Mouse (Mus musculus) liver, embryonic 11.5 days (tissue): Measurements from ENCODE around the gene Il27ra. TPM values are rescaled to one million over a fixed set of nuclear protein-coding genes. Genes with fewer than 3 reads are reported as not detected.
A peak's percentile ranks its signal among the peaks of the same experiment; 100 is the strongest.

Experiments
- ATAC-seq: fragments of 200-750 bp; cut with Nextera tagmentation; replicated peaks from 2 replicates; pipeline ENCODE4 v1.8.0; 2017; ENCODE audit warnings: moderate number of reproducible peaks, mild to moderate bottlenecking, moderate TSS enrichment, moderate library complexity; ENCODE audit not compliant: low FRiP score
- DNase-seq: peaks from one replicate; pipeline ENCODE4 v3.0.0-alpha.2; 2017; ENCODE audit warnings: low spot score
- H3K27ac ChIP-seq: fragments of 300-500 bp; sonication (generic); 2 replicates; pipeline ENCODE4 v1.5.1; 2014; ENCODE audit warnings: mild to moderate bottlenecking, low read depth, low read length, control low read depth
- H3K27me3 ChIP-seq: fragments of 300-500 bp; sonication (generic); replicated peaks from 2 replicates; pipeline ENCODE4 v1.6.1; 2014; ENCODE audit warnings: low read length, mixed read lengths; ENCODE audit not compliant: control insufficient read depth, insufficient read depth
- H3K36me3 ChIP-seq: fragments of 300-500 bp; sonication (generic); 2 replicates; pipeline ENCODE4 v1.6.1; 2014; ENCODE audit warnings: mild to moderate bottlenecking, low read length, moderate library complexity, mixed read lengths; ENCODE audit not compliant: control insufficient read depth, insufficient read depth
- H3K4me1 ChIP-seq: fragments of 300-500 bp; sonication (generic); replicated peaks from 2 replicates; pipeline ENCODE4 v1.6.1; 2014; ENCODE audit warnings: low read length, mixed read lengths; ENCODE audit not compliant: control insufficient read depth, insufficient read depth
- H3K4me2 ChIP-seq: fragments of 300-500 bp; sonication (generic); 2 replicates; pipeline ENCODE4 v1.6.1; 2014; ENCODE audit warnings: mild to moderate bottlenecking, control low read depth, moderate library complexity
- H3K4me3 ChIP-seq: fragments of 300-500 bp; sonication (generic); 2 replicates; pipeline ENCODE4 v1.5.1; 2014; ENCODE audit warnings: low read depth, low read length, control low read depth
- H3K9ac ChIP-seq: fragments of 300-500 bp; sonication (generic); 2 replicates; pipeline ENCODE4 v1.6.1; 2014; ENCODE audit warnings: low read depth, low read length, control low read depth
- H3K9me3 ChIP-seq: fragments of 300-500 bp; sonication (generic); 2 replicates; pipeline ENCODE4 v1.6.1; 2016; ENCODE audit warnings: low read length, inconsistent platforms, mixed read lengths; ENCODE audit not compliant: control insufficient read depth
- WGBS: fragments of 180-500 bp; shearing (Covaris S2); extraction: QIAGEN DNeasy Blood & Tissue Kit; methylation state at CpG from one replicate; pipeline ENCODE4 v1.1.7; 2014; 5-methylcytosine and 5-hydroxymethylcytosine counted together
- polyA plus RNA-seq: library from polyadenylated mRNA; unstranded; fragments of >200 nt; fragmentation: Nextera tagmentation; extraction: Ambion mirVana; gene quantifications from 2 replicates; pipeline ENCODE4 v1.2.1, GENCODE M21; 2014

Gene Il27ra
- polyA plus RNA-seq, 1 experiment from 2014 or later, result 3.1 TPM

DNA sequence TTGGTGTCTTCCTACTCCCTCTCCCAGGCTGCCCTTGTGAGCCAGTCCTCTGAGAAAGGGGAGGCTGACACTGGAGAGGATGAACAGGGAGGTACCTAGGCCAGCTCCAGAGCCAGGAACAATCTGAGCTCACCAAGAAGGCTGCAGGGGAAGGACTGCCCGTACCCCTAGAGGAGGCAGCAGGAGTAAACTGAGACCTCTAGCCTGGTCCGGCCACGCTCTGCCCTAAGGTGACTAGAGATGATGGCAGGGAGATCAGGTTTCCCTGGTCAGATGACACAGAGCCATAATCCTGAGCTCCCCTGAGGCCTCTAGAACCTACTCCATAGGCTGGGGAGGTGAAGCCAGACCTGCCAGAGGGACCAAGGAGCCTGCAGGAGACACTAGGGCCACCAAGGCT, 34.5 kb upstream of the Il27ra start:
- Histone ChIP-seq H3K9me3 (no peaks in the 10 kb centered on the region), H3K36me3 (0 out of 2 replicates have a peak, but pooled peaks cover 4% of the 10 kb centered on the region), H3K9ac (no peak overlapping the region), H3K27me3 (no peaks in the 10 kb centered on the region), H3K4me2 (no peak overlapping the region), H3K4me1 (no peaks in the 10 kb centered on the region; the same call in 1 of the 2 replicates), H3K4me3 (no peak overlapping the region), H3K27ac (no peak overlapping the region)
- no peak for ATAC-seq
- no peak for DNase-seq
- 78% methylated on average over 3 of the region's 3 CpGs for WGBS

DNA sequence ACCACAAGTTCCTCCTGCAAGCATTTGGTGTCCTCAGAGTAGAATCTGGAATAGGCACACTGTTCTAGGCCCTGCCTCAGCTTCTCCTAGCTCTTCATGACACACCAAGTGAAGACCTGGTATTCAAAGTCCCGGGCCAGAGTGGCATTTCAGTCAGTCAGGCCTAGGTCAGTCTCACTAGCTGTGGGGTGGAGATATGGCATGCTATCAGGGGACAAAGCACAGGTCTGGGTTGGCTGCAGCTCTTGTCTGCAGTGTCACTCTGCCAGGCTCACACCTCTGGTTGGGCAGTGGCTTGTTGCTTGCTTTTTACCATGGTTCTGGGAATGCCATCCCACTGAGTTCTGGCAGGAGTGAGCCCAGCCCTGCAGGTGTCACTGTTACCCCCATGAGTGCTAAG, 34.0 kb upstream of the Il27ra start:
- 0 out of 2 replicates have a peak, but pooled peaks cover 4% of the 10 kb centered on the region for H3K36me3 ChIP-seq
- WGBS, result 71% methylated on average over 1 of the region's 1 CpGs
- DNase-seq (no peak), ATAC-seq (no peak)
- H3K9me3 ChIP-seq, result no peaks in the 10 kb centered on the region
- H3K4me3 ChIP-seq, result no peak overlapping the region
- no peak overlapping the region for H3K4me2 ChIP-seq
- no peak overlapping the region for H3K27ac ChIP-seq
- H3K4me1 ChIP-seq, result no peaks in the 10 kb centered on the region; the same call in 1 of the 2 replicates
- H3K9ac ChIP-seq, result no peak overlapping the region
- no peaks in the 10 kb centered on the region for H3K27me3 ChIP-seq

DNA sequence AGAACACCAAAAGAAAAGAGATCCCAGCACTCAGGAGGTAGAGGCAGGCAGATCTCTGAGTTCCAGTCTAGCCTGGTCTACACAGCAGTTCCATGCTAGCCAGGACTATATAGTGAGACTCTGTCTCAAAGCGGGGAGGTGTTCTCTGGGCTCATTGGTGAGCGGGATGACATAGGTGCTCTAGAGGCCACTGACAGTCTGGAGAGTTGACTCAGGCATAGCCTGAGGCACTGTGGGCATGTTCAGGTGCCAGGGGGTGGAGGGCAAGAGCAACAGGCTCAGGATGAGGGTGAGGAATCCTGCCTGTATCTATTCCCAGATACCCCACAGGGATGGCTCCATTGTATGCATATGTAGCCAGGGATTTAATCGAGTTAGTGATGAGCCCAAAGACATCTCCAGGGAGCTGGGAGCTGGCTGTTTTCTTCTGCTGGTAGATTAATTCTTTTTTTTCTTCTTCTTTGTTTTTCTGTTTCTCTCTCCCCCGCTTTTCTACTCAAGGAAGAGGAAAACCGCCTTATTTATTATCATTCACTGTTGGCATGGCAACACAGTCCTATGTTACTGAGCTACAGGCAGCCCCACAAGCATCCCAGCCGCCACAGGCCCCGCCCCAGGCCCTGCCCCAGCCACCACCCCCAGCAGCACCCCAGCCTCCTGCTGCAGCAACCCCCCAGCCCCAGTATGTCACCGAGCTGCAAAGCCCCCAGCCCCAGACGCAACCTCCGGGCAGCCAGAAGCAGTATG, 31.0 kb upstream of the Il27ra start:
- Histone ChIP-seq H3K36me3 (no peaks in the 10 kb centered on the region), H3K27ac (no peak overlapping the region), H3K9ac (no peak overlapping the region), H3K27me3 (no peaks in the 10 kb centered on the region), H3K9me3 (no peaks in the 10 kb centered on the region), H3K4me3 (no peak overlapping the region), H3K4me2 (no peak overlapping the region), H3K4me1 (peaks cover 12% of the 10 kb centered on the region)
- WGBS, result 69% methylated on average over 10 of the region's 10 CpGs
- DNase-seq (no peak), ATAC-seq (no peak)

DNA sequence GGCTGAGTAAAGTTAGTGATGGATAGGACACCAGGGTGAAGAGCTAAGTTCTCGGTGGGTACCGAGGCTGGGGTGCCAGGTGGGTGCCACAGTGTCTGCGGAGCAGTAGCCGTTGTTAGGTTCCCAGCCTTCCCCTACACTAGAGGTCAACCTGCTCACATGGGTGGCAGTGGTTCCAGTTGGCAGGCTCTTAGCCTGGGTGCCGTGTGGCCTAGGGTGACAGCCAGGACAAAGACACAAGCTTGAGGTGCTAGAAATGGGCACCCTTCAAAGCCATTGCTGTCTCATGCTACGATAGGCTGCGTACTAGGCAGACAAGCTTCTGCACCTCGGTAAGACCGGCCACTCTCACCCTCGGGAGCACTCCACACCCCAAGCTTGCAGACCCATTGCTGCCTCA, 29.9 kb upstream of the Il27ra start:
- DNase-seq, result no peak
- H3K27ac ChIP-seq, result no peak overlapping the region
- H3K4me2 ChIP-seq, result no peak overlapping the region
- no peaks in the 10 kb centered on the region for H3K27me3 ChIP-seq
- peaks cover 20% of the 10 kb centered on the region for H3K4me1 ChIP-seq
- ATAC-seq, result no peak
- no peak overlapping the region for H3K9ac ChIP-seq
- no peaks in the 10 kb centered on the region for H3K9me3 ChIP-seq
- H3K36me3 ChIP-seq, result no peaks in the 10 kb centered on the region
- 89% methylated on average over 10 of the region's 10 CpGs for WGBS
- no peak overlapping the region for H3K4me3 ChIP-seq

DNA sequence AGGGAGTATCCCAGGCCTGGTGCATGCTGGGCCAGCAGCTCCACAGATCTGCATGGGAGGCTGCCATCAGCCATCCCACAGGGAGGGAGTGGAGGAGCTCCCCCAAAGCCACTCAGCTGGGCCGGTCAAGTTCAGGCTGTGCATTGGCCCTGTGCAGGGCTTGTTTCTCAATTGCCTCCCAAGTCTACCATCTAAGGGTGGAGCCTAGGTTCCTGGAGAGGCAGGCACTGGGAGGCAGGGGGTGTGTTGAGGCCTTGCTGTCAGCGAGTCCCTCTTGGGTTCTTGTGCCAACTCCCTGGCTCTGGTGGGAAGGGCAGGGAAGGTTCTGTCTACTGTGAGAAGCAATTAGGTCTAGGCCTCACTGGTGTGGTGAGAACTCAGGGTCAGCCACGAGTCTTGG, 29.5 kb upstream of the Il27ra start:
- no peak for DNase-seq
- Histone ChIP-seq H3K27ac (no peak overlapping the region), H3K4me3 (no peak overlapping the region), H3K9ac (no peak overlapping the region), H3K36me3 (no peaks in the 10 kb centered on the region), H3K4me1 (peaks cover 20% of the 10 kb centered on the region), H3K4me2 (no peak overlapping the region), H3K27me3 (no peaks in the 10 kb centered on the region), H3K9me3 (no peaks in the 10 kb centered on the region)
- ATAC-seq, result no peak
- WGBS, result 61% methylated on average over 3 of the region's 3 CpGs

DNA sequence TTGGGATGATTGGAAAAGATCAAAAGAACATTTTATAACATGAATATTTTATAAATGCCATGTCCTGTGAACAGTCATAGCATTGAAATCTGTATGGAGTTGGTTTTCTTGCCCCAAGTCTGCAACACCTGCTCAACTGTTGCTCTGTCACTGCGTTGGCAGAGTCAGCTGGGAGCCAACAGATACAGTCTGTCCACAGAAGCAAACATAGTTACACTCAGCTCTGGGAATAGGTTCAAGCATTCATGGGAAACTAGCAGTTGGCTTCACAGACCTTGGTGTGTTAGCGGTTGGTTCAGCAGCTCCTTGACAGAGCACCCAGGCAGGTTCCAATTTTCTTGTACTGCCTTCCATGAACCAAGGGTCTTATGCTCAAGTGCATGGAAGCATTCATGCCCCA, 28.3 kb upstream of the Il27ra start:
- DNase-seq (no peak), ATAC-seq (no peak)
- Histone ChIP-seq H3K27ac (no peak overlapping the region), H3K9me3 (no peaks in the 10 kb centered on the region), H3K4me2 (no peak overlapping the region), H3K4me3 (no peak overlapping the region), H3K36me3 (no peaks in the 10 kb centered on the region), H3K9ac (no peak overlapping the region), H3K4me1 (peaks cover 20% of the 10 kb centered on the region), H3K27me3 (no peaks in the 10 kb centered on the region)
- WGBS, result 85% methylated on average over 2 of the region's 2 CpGs

DNA sequence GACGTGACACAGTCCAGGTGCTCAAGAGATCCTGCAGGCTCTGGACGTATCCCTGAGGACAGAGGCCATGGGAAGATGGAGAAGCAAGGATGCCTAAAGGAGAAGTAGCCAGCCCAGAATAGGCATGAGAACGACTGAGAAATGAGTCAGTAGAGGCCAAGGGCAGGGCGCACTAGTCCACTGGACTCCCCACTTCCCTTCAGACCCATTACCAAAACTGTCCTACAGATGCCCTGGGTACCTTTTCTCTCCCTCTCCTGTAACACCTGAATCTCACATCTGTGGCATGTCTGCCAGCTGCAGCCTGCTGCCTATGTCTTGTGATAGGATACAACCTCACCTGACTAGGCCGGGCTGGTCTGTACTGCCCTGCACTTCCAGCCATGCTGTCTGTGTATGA, 27.9 kb upstream of the Il27ra start:
- H3K9ac ChIP-seq, result no peak overlapping the region
- H3K27me3 ChIP-seq, result no peaks in the 10 kb centered on the region
- H3K4me3 ChIP-seq, result no peak overlapping the region
- 68% methylated on average over 5 of the region's 5 CpGs for WGBS
- no peak for ATAC-seq
- H3K9me3 ChIP-seq, result no peaks in the 10 kb centered on the region
- H3K4me1 ChIP-seq, result peaks cover 20% of the 10 kb centered on the region
- no peaks in the 10 kb centered on the region for H3K36me3 ChIP-seq
- H3K27ac ChIP-seq, result no peak overlapping the region
- no peak overlapping the region for H3K4me2 ChIP-seq
- no peak for DNase-seq

DNA sequence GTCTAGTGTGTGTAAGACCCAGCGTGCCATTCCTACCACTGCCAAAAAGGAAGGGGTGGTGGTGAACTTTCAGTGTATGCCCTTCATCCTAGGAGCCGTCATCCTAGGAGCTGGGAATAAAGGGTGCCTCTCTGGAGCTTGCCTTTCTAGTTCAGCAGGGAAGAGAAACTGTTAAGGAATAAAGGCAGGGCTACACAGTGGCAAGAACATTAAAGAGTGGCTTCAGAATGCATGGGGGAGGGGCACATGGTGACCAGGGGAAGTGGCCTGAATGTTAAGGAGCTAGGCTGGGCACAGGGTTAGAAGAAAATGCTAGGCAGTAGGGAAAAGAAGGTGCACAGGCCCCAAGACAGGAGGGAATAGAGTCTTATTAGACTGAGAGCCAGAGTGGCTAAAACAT, 27.4 kb upstream of the Il27ra start:
- no peak for ATAC-seq
- H3K4me1 ChIP-seq, result peaks cover 22% of the 10 kb centered on the region

DNA sequence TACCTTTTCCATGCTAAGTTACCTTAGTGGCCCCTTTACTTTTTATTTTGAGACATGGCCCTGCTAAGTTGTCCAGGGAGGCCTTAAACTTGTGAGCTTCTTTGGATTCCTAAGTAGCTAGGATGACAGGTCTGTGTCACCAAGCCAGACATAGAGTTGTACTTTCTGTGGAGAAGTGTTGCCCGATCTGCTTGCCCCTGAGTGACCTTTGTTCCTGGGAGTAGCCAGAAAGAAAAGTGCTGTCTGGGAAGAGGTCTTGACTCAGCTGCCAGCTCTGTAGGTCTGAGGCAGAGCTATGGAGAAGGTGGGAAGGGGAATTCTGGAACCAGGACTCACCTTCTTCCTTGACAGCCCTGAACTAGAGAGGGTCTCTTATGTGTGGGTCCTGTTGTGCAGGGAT, 26.8 kb upstream of the Il27ra start:
- Histone ChIP-seq H3K4me1 (peaks cover 22% of the 10 kb centered on the region), H3K4me3 (peak overlapping the region; percentile 5; the same call in 1 of the 2 replicates), H3K36me3 (no peaks in the 10 kb centered on the region), H3K27ac (0 out of 2 replicates have a peak overlapping the region, but pooled peaks have one; percentile 14), H3K9me3 (no peaks in the 10 kb centered on the region), H3K9ac (no peak overlapping the region), H3K27me3 (no peaks in the 10 kb centered on the region), H3K4me2 (no peak overlapping the region)
- ATAC-seq (no peak), DNase-seq (no peak)
- 41% methylated on average over 1 of the region's 1 CpGs for WGBS

More for the DNA sequence above, 27.4 kb upstream of the Il27ra start:
- Histone ChIP-seq H3K36me3 (no peaks in the 10 kb centered on the region), H3K27ac (no peak overlapping the region), H3K27me3 (no peaks in the 10 kb centered on the region), H3K4me3 (no peak overlapping the region), H3K4me2 (no peak overlapping the region), H3K9me3 (no peaks in the 10 kb centered on the region), H3K9ac (no peak overlapping the region)
- no peak for DNase-seq
- 72% methylated on average over 2 of the region's 2 CpGs for WGBS
